In genomic region chr15:7240950-7241349, GRCm38 (mm10) we compare ENCODE assay signal across 20 mouse cellular contexts.
A peak's percentile ranks its signal among the peaks of the same experiment; 100 is the strongest.
DNase-seq lines count a peak whose midpoint lies in the region; ATAC-seq and TF ChIP-seq lines count a peak whose summit lies in the region.
"Had no signal": no experiment of that assay in that cellular context is flagged by ENCODE, and none has a peak within 500 bp of the region (broad histone marks: within the 10 kb centered on the region; RNA-seq: fewer than 3 reads in every experiment).

No protein-coding gene starts in this region.

- H3K27ac ChIP-seq in midbrain, postnatal 0 days (ENCODE audit: low read depth, low read length), result no peak overlapping the region
- H3K27ac ChIP-seq in midbrain, embryonic 10.5 days (replicated peaks), result no peak overlapping the region
- H3K27ac ChIP-seq in intestine, embryonic 16.5 days (ENCODE audit: low read length), result no peak overlapping the region
- H3K27ac ChIP-seq: heart, adult 2 months; heart, embryonic 15.5 days; hindbrain, embryonic 15.5 days; lung, embryonic 15.5 days; neural tube, embryonic 13.5 days had no signal

- no peak overlapping the region for H3K9ac ChIP-seq in midbrain, postnatal 0 days (replicated peaks; ENCODE audit: low read length, poor library complexity, severe bottlenecking)
- H3K9ac ChIP-seq in intestine, embryonic 16.5 days (ENCODE audit: low read depth, low read length), result no peak overlapping the region
- H3K9ac ChIP-seq: heart, embryonic 15.5 days; hindbrain, embryonic 15.5 days; lung, embryonic 15.5 days; neural tube, embryonic 13.5 days had no signal

- no peaks in the 10 kb centered on the region for H3K4me1 ChIP-seq in midbrain, postnatal 0 days (ENCODE audit: insufficient read depth, low read length)
- H3K4me1 ChIP-seq in midbrain, embryonic 10.5 days, result no peaks in the 10 kb centered on the region; the same call in 1 of the 2 replicates
- H3K4me1 ChIP-seq in intestine, embryonic 16.5 days (ENCODE audit: control insufficient read depth, insufficient read depth, low read length), result no peaks in the 10 kb centered on the region
- H3K4me1 ChIP-seq: heart, embryonic 15.5 days; hindbrain, embryonic 15.5 days; lung, embryonic 15.5 days; neural tube, embryonic 13.5 days had no signal

- DNase-seq in layer of hippocampus, adult 11-12 months (ENCODE audit: low spot score), result peak; percentile 59
- no peak for DNase-seq in layer of hippocampus, postnatal 10 days (ENCODE audit: low spot score in 2 of 2)
- no peak for DNase-seq in midbrain, postnatal 0 days (ENCODE audit: low spot score)
- no peak for DNase-seq in midbrain, embryonic 10.5 days (ENCODE audit: low spot score)
- peak; percentile 13 to 39 for DNase-seq in frontal cortex, postnatal 36 days (ENCODE audit: low spot score in 2 of 2)
- peak; percentile 75 for DNase-seq in layer of hippocampus, adult 9-11 months
- DNase-seq in retina, postnatal 1 day, result no peak
- DNase-seq: adrenal gland, adult 2 months; cerebellum, adult 9-10 months; gastrocnemius, postnatal 14 days; heart, adult 2 months; heart, postnatal 4 days; kidney, adult 11 months; thymus, adult 18-20 months had no signal

- H3K4me2 ChIP-seq in midbrain, postnatal 0 days (ENCODE audit: low read depth, low read length, poor library complexity, severe bottlenecking), result no peak overlapping the region
- no peak overlapping the region for H3K4me2 ChIP-seq in intestine, embryonic 16.5 days (ENCODE audit: low read depth, low read length)
- H3K4me2 ChIP-seq: heart, embryonic 15.5 days; hindbrain, embryonic 15.5 days; liver, embryonic 11.5 days; lung, embryonic 15.5 days; neural tube, embryonic 13.5 days had no signal

- peak; percentile 29; the same call in 1 of the 2 replicates for ATAC-seq in midbrain, postnatal 0 days (ENCODE audit: low FRiP score)
- ATAC-seq in intestine, embryonic 16.5 days, result no peak

- no peak overlapping the region for H3K4me3 ChIP-seq in midbrain, postnatal 0 days (ENCODE audit: low read depth, low read length)
- H3K4me3 ChIP-seq in midbrain, embryonic 10.5 days, result no peak overlapping the region
- no peak overlapping the region for H3K4me3 ChIP-seq in intestine, embryonic 16.5 days (ENCODE audit: low read length)
- H3K4me3 ChIP-seq: heart, adult 2 months; heart, embryonic 15.5 days; hindbrain, embryonic 15.5 days; lung, embryonic 15.5 days; neural tube, embryonic 13.5 days had no signal

- no peaks in the 10 kb centered on the region for H3K9me3 ChIP-seq in midbrain, postnatal 0 days (ENCODE audit: low read length)
- no peaks in the 10 kb centered on the region for H3K9me3 ChIP-seq in midbrain, embryonic 10.5 days (replicated peaks)
- no peaks in the 10 kb centered on the region for H3K9me3 ChIP-seq in intestine, embryonic 16.5 days (ENCODE audit: control insufficient read depth, low read length)
- H3K9me3 ChIP-seq: heart, embryonic 15.5 days; hindbrain, embryonic 15.5 days; lung, embryonic 15.5 days; neural tube, embryonic 13.5 days had no signal

- no peaks in the 10 kb centered on the region for H3K36me3 ChIP-seq in midbrain, postnatal 0 days (ENCODE audit: insufficient read depth, low read length)
- no peaks in the 10 kb centered on the region for H3K36me3 ChIP-seq in midbrain, embryonic 10.5 days
- no peaks in the 10 kb centered on the region for H3K36me3 ChIP-seq in intestine, embryonic 16.5 days (ENCODE audit: control insufficient read depth, insufficient read depth, low read length)
- H3K36me3 ChIP-seq: heart, embryonic 15.5 days; hindbrain, embryonic 15.5 days; lung, embryonic 15.5 days; neural tube, embryonic 13.5 days had no signal

- 55% methylated on average over 3 of the region's 3 CpGs for WGBS in midbrain, postnatal 0 days
- WGBS in midbrain, embryonic 10.5 days, result 74% methylated on average over 3 of the region's 3 CpGs
- 63% methylated on average over 3 of the region's 3 CpGs for WGBS in intestine, embryonic 16.5 days

- H3K27me3 ChIP-seq in midbrain, postnatal 0 days (ENCODE audit: insufficient read depth, low read length), result no peaks in the 10 kb centered on the region
- no peaks in the 10 kb centered on the region for H3K27me3 ChIP-seq in midbrain, embryonic 10.5 days (ENCODE audit: low read depth, poor library complexity, severe bottlenecking)
- H3K27me3 ChIP-seq in intestine, embryonic 16.5 days (replicated peaks; ENCODE audit: control insufficient read depth, insufficient read depth, low read length), result no peaks in the 10 kb centered on the region
- H3K27me3 ChIP-seq: heart, embryonic 15.5 days; hindbrain, embryonic 15.5 days; lung, embryonic 15.5 days; neural tube, embryonic 13.5 days had no signal

- TF ChIP-seq CTCF in midbrain, postnatal 0 days (IDR thresholded peaks at IDR 0.05), result no peak

Comparison
In these comparisons a context has a peak if more than half of its experiments do, and no peak if none do; other contexts are left out.
1. DNase-seq: peak in layer of hippocampus, adult 11-12 months (single experiment), frontal cortex, postnatal 36 days (2 of 2) and layer of hippocampus, adult 9-11 months (single experiment); none in layer of hippocampus, postnatal 10 days (0 of 2), midbrain, postnatal 0 days (single experiment), midbrain, embryonic 10.5 days (single experiment) and retina, postnatal 1 day (single experiment).